Mouse (Mus musculus) lung, postnatal 36 days (tissue): ENCODE results near the gene Sgsm1.

Experiments used
- DNase-seq: peaks from one replicate; pipeline ENCODE4 v3.0.0; 2022; ENCODE audit warnings: mixed read lengths

The Sgsm1 gene

DNA sequence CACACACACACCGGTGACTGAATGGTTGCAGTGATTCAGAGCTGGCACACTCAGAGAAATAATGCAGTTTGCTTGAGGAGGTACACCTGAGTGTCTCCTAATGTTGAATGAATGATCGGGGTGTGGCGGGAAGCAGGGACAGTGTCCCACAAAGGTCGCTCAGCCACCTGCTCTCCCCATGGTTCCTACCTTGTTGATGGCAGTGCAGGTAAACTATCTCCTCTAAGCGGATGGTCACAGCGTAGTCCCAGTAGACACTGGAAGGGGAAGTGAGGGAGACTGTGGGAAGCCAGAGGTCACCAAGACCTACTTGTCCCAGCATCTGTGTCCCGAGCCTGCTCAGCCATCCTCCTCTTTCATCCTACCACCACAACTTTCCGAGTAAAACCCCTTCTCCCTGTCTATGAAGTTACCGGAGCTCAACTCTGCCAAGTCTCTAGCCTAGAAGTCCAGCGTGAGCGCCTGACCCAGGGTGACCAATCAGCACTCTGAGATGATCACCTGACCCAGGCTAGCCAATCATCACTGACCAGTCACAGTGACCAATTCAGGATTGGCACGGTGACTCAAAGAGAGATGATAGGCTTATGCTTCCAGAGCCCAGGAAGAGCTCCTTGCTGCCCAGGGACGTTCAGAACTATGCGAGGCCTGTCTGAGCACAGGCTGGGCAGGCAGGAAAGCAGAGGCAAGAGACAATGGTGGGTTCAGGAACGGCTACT is 30.3 kb downstream of the Sgsm1 start:
- DNase-seq, result peak; percentile 81

DNA sequence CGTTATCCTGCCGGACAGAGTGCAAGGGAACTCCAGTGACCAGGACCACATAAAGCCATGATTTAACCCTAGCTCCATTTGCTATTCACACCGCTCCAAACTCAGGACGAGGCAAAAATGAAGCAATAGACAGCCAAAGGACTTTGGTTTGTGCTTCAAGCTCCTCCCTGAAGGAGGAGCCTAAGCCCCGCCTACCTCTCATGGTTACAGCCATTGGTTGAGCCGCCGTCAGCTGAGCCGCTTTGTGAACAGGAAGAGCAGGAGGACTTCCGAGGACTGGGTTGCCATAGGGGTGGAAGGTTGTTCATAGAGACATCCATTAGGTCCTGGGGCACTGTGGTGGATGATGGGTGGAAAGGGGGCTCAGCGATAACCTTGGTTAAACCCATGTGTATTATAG is 34.7 kb downstream of the Sgsm1 start:
- DNase-seq, result no peak

DNA sequence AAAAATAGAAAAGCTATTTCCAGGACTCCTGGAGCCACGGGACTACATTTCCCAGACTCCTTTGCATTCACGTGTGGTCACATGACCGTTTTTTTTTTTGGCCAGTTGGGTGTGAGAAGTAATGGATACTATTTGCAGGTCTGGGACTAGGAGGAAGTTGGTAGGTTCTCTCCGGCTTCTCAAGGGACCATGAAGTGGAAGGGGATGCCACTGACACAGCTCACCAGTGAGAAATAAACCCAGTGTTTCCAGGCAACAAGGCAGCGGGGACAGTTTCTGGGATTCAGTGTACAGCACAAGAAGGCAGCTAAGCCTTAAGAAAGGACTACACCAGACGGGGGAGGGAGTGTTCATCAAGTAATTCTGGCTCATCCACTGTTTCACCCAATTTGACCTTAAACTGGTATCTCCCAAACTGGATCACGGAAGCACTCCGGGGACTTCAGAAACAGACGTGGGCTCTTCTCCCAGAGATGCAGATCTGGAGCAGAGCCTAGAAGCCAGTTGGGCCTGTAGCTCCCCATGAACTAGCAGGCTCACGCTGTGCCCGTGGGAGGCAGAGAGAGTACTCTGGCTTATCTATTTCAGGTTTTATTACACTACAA is 39.3 kb downstream of the Sgsm1 start:
- DNase-seq, result no peak

DNA sequence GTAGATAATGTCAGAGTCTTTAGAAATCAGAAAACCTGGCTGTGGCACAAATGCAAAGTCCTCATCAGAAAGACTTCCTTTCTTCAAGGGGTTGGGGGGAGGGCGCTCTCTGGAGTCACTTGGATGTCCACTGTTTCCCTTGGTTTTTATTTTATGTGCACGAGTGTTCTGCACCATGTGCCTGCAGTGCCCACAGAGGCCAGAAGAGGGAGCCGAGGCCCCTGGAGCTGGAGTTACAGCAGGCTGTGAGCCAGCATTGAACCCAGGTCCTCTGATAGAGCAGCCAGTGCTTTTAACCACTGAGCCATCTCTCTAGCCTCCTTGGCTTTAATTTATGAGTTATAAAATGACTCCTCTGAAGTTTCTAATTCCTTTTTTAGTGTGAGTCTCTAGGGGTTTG is 40.5 kb downstream of the Sgsm1 start:
- no peak for DNase-seq

DNA sequence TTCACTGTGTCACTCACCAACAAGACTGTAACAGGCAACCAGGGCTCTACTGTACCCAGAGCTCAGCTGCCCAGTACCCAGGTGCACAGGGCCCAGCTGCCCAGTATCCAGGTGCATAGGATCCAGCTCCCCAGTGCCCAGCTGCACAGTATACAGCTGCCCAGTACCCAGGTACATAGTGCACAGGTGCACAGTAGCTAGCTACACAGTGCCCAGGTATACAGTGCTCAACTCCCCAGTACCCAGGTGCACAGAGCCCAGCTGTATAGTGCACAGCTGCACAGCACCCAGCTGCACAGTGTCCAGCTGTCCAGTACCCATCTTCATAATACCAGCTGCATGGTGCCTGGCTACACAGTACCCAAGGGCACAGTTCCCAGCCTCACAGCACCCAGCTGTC is 42.3 kb downstream of the Sgsm1 start:
- DNase-seq, result no peak

DNA sequence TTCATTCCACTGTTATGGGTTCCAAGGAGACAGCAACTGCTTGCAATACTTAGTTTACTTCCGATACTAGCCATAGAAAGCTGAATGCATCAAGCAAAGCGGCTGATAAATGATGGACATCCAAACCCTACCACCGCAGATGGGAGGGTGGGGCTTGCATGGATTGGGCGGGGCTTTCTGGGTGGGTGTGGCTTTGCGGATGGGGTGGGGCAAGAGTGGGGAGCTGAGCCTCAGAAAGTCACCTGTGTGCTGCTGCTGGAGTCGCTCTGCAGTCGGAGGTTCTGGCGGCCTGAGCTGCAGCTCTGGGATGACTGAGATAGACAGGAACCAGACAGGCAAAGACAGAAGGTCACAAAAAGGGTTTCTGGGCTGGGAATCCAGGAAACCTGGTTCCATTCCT is 44.9 kb downstream of the Sgsm1 start:
- DNase-seq, result no peak

DNA sequence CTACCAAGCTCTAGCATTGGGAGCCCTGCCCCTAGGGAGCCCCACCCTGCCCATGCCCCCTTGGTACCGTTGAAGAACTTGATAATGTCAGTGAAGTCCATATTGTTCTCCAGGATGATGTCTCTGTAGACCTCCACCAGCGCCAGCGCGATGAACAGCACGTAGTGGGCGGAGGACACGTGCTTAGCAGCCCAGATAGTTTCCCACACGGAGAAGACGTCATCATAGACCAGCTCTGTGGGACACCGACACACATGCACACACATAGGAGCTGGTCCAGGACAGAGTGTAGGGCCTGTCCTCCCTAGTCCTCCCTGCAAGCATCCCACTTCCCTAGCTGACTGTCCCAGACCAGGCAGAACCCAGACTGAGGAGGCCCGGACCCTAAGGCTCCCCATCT is 59.8 kb downstream of the Sgsm1 start:
- no peak for DNase-seq

DNA sequence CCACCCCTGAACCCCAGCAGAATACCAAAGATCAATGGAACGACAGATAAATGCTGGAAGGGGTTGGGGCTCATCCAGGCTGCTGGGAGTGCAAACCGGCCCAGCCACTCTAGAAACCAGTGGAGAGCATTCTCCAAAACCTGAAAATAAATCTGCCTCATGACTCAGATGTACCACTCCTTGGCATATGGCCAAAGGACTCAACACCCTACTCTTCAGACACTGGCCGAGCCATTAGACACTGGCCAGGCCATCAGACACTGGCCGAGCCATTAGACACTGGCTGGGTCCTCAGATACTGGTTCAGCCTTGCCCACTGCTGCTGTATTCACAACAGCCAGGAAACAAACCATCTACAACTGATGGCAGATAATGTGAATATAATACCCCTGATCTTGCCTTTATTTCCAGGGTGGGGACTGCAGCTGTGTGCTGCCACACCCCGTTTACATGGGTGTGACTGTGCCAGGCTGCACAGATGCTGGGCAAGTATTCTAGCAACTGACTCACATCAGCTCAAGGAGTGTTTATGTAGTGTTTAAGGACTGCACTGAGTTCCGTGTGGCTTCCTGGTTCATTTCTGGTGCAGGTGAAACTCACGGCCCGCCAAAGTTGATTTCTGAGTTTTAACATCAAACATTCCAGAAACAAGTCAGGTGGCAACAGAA is 61.2 kb downstream of the Sgsm1 start:
- DNase-seq, result peak; percentile 30

DNA sequence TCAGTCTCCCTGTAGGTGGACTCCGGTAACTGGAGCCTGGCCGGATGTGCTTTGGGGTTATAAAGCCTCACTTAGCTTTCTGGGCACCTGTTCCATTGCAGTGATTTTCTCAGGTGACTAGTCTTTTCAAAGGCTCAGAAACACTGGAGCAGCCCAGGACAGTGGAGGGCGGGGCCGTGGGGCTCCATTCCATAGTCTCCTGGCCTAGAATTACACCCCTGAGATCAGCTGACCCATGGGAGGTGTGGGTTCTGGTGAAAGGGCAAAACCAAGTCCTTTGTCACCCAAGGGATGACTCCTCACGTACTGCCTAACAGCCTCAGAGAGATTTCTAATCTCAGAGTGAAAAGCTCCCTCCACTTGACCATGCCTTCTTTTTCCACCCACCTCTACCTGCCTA is 80.4 kb downstream of the Sgsm1 start:
- DNase-seq, result no peak

DNA sequence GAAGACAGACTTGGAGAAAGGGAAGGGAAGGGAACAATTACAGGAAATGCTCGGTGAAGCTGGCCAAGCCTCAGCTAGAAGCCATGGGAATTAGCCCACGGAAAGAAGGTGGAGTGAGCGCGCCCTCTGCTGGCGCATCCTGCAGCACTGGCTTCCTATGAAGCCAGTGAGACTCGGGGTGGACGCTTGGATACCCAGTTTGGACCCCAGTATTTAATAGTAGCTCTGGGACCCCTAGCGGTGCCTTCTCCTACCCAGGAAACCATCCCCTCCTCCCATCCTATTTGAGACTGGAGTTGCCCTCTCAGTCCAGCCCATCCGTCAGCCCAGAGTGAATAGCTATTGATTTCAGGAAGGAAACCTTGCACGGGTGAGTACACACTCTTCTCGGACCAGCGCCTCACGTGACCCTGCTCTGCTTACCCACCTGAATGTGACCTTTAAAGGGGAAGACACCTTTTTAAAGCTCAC is 83.9 kb downstream of the Sgsm1 start, which contains the start of gene Tmem211:
Tmem211 (plus strand) TSS at position 278 of the 471 bp plus-strand sequence.
- DNase-seq, result peak; percentile 90

DNA sequence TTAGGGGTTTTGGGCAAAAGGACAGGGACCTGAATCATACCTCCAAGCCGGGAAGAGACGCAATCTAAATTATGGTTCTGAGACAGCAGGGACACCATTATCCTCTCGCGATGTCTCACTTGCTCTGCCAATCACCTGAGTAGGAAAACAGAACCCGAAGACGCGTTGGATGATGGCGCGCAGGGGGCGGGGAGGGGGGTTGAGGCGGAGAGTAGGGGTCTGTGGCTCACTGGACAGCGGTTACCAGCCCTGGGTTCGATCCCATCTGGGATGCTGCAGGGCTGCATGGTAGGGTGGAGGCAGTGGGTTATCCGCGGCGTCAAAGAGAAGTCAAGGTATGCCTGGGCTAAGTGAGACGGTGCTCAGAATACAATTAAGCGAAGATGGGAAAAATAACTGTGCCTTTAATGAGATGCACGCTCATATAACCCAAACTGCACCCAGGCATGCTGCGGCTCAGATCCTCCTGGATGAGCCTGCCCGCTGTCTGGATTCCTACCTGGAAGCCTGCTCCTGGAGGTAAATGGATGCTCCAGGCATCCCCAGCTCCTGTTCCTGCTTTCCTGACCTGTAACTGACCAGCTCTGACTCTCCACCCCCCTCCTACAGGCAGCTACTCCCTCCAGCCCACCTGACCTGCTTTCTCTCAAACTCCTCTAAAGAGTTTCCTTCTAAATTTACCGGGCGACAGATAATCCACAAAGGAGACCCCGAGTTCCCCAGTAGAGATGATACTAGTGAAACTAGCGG is 84.7 kb downstream of the Sgsm1 start:
- no peak for DNase-seq

DNA sequence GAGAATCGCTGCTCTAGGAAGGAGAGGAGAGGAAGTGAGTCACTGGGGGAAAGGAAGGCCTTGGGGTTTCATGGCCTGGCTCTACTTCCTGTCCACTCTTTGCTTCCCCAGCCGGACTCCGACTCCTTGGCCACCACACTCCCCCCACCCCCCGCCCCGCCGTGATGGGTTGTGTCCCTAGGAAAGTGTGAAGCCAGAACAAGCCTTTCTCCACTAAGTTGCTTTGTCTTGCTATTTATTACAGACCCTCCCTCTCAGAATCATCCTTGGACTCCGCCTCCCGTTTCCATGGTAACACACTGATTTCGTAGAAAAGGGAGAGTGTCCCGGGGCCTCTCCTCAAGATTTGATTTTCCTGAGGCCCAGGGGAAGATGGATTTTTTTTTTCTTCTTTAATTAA is 85.3 kb downstream of the Sgsm1 start:
- DNase-seq, result no peak

DNA sequence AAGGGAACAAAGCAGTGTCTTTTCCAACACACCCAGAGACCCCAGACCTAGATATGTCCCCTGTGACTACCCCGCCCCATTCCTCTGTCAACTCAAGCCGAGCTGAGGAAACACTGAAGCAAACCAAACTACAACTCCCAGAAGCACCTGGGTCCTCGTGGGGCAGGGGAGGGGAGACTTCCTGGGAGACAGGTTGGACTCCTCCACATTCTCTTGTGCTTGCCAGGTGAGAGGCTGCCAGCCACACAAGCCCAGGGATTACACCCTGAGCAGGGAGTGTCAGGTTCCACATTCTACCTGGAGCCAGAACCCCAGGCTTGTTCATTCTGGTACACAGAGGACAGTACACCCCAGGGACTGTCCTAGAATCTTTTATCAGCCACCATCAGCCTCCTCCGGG is 86.7 kb downstream of the Sgsm1 start:
- DNase-seq, result peak; percentile 47

DNA sequence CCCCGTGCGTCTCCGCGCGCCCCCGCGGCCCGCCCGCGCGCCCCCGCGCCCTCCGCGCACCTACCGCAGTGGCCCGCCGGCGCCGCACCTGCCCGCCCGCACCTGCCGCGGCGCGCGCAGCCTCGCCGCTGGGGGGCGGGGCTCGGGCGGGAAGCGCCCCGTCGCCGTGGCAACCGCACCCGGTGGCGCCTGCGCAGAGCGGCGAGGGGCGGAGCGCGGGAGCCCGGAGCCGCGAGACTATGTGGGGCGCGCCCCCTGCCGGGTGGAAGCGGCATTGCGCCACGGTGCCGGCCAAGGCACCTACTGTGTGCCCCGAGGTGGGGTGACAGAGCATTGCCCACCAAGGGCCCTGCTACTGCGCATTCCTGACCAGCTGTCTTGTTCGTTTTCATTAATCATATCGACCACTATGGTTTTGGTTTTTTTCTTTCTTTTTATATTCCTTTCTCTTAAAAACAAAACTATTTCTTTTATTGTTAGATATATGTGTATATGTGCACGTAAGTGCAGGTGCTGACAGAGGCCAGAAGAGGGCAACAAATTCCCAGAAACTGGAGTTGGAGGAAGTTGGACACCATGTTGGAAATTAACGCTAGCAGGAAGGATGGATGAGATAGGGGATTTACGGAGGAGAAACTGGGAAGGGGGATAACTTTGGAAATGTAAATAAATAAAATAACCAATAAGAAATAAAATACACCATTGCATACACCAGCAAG is 89.3 kb downstream of the Sgsm1 start, which contains the start of gene 2900026A02Rik:
2900026A02Rik (minus strand) TSS at position 90 of the 719 bp plus-strand sequence.
- DNase-seq, result peak; percentile 83

DNA sequence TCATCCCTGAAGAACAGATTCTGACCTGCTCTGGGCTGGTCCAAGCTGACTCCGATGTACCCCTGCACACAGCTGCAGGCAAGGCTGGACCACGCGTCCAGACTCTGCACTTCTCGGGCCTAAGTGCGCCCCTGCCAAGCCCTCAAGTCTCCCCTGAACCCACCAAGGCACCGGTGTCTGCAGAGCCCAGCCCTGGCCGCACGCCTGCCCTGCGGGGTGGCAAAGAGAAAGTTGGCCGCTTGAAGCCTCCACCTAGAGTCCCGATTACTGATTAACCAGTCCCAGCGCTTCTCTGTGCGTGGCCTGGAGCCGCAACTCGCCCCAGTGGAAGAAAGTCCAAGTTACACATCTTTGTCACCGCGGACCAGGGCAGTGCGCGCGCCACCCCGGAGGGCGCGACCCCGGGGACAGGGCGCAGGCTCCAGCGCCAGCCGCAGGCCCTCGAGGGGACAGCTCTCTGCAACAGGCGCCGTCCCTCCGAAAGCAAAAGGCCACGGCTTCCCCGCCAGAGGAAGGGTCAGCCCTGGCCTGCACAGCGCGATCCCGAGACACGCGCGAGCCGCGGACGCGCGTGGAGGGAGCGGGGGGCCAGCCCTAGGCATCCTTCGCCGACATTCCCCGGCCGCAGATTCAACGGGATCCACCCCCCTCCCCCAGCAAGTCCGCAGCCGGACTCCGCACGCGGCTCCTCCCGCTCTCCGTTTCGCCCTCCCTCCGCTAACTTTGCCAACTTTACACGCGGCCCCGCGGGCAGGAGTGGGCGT is 90.0 kb downstream of the Sgsm1 start:
- DNase-seq, result peak; percentile 38

DNA sequence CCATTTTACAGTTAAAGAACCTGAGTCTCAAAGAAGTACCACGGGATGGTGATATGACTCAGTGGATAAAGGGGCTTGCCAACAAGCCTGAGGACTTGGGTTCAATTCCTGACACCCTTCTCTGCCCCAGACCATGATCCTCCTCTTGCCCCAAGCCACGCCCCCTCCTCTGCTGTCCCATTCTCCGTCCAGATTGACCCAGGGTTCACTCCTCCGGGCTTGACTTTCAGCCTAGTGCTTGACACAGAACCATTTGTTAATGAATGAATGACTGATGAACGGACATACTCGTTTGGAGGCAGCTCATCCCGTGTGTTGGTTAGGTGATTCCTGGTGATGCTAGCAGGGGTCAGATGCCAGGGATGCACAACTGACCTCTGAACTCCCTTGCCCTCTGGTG is 90.7 kb downstream of the Sgsm1 start:
- no peak for DNase-seq

DNA sequence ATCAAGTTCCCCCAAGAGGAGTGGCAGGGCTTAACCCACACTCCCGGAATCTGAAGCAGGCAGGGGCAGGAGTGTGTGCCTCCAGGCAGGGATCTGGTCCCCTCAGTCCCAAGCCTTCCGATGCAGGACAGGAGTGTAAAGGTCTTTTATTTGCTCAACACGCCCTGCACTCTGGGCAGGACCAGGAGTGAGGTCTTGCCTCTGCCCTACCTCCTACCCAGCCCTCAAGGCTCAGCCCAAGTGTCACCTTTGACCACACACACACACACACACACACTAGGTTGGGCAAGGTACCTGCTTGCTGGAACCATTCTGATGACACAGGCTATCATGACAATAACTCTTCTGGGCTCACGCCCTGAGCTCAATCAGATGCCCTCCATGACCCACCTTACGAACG is 91.1 kb downstream of the Sgsm1 start:
- DNase-seq, result no peak

DNA sequence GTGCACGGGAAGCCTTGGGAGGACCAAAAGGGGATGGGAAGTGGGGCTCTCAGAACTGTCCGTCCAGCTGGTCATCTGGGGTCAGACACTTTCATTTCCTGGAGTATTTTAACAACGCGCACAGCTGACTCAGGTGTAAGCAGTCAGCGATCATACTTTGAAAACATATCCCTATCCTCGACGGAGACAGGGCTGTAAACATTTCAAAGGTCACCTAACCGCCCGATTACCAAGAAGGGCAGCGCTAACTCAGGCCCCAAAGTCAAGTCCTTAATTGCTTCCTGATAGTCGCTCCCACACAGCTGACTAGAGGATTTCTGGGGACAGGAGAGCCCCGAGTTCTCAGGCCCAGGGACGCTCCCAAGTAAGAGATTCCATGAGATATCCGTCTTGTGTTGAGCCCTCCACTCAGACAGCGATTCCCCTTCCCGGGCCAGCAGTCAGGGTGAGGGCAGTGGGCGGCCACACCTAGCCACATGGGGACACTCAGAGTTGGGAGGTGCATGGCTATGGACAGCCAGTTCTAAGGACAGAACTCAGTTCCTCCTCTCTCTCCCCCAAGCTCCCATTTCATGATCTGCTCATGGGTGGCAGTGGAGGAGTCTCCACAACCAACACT is 91.9 kb downstream of the Sgsm1 start:
- no peak for DNase-seq

DNA sequence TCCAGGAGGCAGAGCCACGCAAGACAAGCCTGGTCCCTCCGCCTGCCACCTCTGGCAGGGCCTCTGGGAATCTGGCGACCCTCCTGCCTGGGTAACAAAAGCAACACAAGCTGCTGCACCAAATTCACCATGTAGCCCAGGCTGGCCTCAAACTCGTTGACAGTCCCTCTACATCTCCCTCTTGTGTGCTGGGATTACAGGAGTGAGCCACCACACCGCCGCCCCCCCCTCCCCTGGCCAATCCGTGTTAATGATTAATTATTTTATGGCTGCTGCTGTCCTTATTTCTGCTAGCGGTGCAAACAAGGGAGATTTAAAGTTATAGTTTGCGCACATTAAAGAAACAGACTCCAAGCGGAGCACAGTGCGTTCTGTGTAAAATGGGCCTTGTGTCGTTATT is 93.5 kb downstream of the Sgsm1 start:
- no peak for DNase-seq

DNA sequence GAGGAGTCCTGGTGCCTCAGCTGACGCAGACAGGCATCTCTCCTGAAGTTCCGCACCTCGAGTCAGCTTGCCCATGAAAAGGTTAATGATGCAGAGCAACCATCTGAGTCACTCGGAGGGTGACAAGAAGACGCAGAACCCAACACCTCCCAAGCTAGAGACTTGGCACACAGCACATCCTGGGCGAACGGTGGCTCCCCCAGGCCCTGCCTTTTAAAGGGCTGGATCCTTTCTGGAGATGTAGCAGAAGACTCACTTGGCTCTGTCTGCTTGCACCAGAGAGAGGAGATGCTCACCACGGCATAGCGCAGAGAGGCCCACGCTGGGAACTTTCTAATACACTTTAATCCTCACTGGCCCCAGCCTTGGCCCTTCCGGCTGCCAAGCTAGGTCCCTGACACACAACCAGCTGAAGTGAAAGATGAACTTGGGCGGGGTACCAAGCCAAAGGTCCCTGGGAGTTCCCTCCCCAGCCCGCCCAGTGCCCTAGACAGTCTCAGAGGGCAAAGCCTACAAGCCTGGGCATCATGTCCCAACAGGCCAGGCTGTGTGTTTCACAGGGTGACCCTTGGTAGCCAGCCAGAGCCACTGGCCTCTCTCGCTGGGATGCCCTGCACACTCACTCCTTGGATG is 94.1 kb downstream of the Sgsm1 start:
- DNase-seq, result no peak

DNA sequence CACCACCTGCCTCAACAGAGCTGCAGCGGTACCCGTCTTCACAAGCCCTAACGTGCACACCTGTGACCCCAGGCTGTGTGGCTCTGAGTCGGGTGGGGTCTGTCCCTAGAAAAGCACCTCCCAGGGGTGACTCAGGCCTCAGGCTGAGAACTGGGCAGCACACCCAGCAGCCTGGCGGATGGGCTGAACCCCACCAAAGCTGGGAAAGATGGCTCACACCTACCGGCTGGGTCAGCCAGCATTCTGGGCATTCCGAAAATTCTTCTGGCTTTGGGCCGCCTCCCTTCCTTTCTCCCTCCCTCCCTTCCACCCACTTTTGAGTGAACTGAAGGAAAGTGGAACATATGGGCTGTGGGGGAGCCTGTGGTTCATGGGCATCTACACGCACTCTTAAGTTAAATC is 95.0 kb downstream of the Sgsm1 start:
- DNase-seq, result no peak
